Mouse (Mus musculus): ENCODE data around the gene Ampd2. TPM values are rescaled to one million over a fixed set of nuclear protein-coding genes. Genes with fewer than 3 reads are reported as not detected.
A peak's percentile ranks its signal among the peaks of the same experiment; 100 is the strongest.

The Ampd2 gene
- polyA plus RNA-seq, 1 experiment from 2014 or later, result 18.2 TPM

- Histone ChIP-seq H3K27me3 (replicated peaks; ENCODE audit: control insufficient read depth, insufficient read depth, low read length) (no peaks in the 10 kb centered on the region), H3K27ac (ENCODE audit: low read depth, low read length) (peak overlapping the region; percentile 29; the same call in 1 of the 2 replicates), H3K9me3 (ENCODE audit: control insufficient read depth) (no peaks in the 10 kb centered on the region), H3K9ac (ENCODE audit: low read depth, low read length) (no peak overlapping the region), H3K4me2 (replicated peaks; ENCODE audit: low read depth) (no peak overlapping the region), H3K4me3 (ENCODE audit: low read depth, low read length) (no peak overlapping the region), H3K36me3 (ENCODE audit: control insufficient read depth, insufficient read depth) (no peaks in the 10 kb centered on the region), H3K4me1 (replicated peaks; ENCODE audit: control insufficient read depth, insufficient read depth, low read length) (peaks cover 15% of the 10 kb centered on the region)
- TF ChIP-seq CTCF (IDR thresholded peaks at IDR 0.05; ENCODE audit: low read depth), result no peak
- no peak for ATAC-seq
- WGBS, result 73% methylated on average over 4 of the region's 4 CpGs
Measured at GRCm38 (mm10) chr3:108129367-108129766, 42.9 kb upstream of the Ampd2 start.

- no peak overlapping the region for H3K4me3 ChIP-seq (ENCODE audit: low read depth, low read length)
- no peaks in the 10 kb centered on the region for H3K9me3 ChIP-seq (ENCODE audit: control insufficient read depth)
- H3K4me1 ChIP-seq (replicated peaks; ENCODE audit: control insufficient read depth, insufficient read depth, low read length), result peaks cover 15% of the 10 kb centered on the region
- ATAC-seq, result no peak
- H3K27ac ChIP-seq (ENCODE audit: low read depth, low read length), result no peak overlapping the region
- no peak for TF ChIP-seq CTCF (IDR thresholded peaks at IDR 0.05; ENCODE audit: low read depth)
- WGBS, result 56% methylated on average over 5 of the region's 5 CpGs
- H3K9ac ChIP-seq (ENCODE audit: low read depth, low read length), result no peak overlapping the region
- H3K36me3 ChIP-seq (ENCODE audit: control insufficient read depth, insufficient read depth), result no peaks in the 10 kb centered on the region
- H3K27me3 ChIP-seq (replicated peaks; ENCODE audit: control insufficient read depth, insufficient read depth, low read length), result no peaks in the 10 kb centered on the region
- no peak overlapping the region for H3K4me2 ChIP-seq (replicated peaks; ENCODE audit: low read depth)
Measured at GRCm38 (mm10) chr3:108128520-108128919, 42.1 kb upstream of the Ampd2 start.

- Histone ChIP-seq H3K9ac (ENCODE audit: low read depth, low read length) (no peak overlapping the region), H3K4me1 (replicated peaks; ENCODE audit: control insufficient read depth, insufficient read depth, low read length) (peaks cover 11% of the 10 kb centered on the region; the same call in 1 of the 2 replicates), H3K36me3 (ENCODE audit: control insufficient read depth, insufficient read depth) (peaks cover 10% of the 10 kb centered on the region; the same call in 1 of the 2 replicates), H3K27ac (ENCODE audit: low read depth, low read length) (no peak overlapping the region), H3K9me3 (ENCODE audit: control insufficient read depth) (no peaks in the 10 kb centered on the region), H3K4me2 (replicated peaks; ENCODE audit: low read depth) (no peak overlapping the region), H3K27me3 (replicated peaks; ENCODE audit: control insufficient read depth, insufficient read depth, low read length) (no peaks in the 10 kb centered on the region), H3K4me3 (ENCODE audit: low read depth, low read length) (no peak overlapping the region)
- 49% methylated on average over 3 of the region's 3 CpGs for WGBS
- TF ChIP-seq CTCF (IDR thresholded peaks at IDR 0.05; ENCODE audit: low read depth), result no peak
- no peak for ATAC-seq
Measured at GRCm38 (mm10) chr3:108126327-108126726, 39.9 kb upstream of the Ampd2 start.

GRCm38 (mm10) chr3:108124131-108124530 is 37.7 kb upstream of the Ampd2 start:
- Histone ChIP-seq H3K36me3 (ENCODE audit: control insufficient read depth, insufficient read depth) (peaks cover 22% of the 10 kb centered on the region; the same call in 1 of the 2 replicates), H3K9ac (ENCODE audit: low read depth, low read length) (no peak overlapping the region), H3K9me3 (ENCODE audit: control insufficient read depth) (no peaks in the 10 kb centered on the region), H3K4me2 (replicated peaks; ENCODE audit: low read depth) (no peak overlapping the region), H3K27ac (ENCODE audit: low read depth, low read length) (no peak overlapping the region; the same call in 1 of the 2 replicates), H3K27me3 (replicated peaks; ENCODE audit: control insufficient read depth, insufficient read depth, low read length) (no peaks in the 10 kb centered on the region), H3K4me3 (ENCODE audit: low read depth, low read length) (no peak overlapping the region), H3K4me1 (replicated peaks; ENCODE audit: control insufficient read depth, insufficient read depth, low read length) (peaks cover 2% of the 10 kb centered on the region; the same call in 1 of the 2 replicates)
- 21% methylated on average over 1 of the region's 1 CpGs for WGBS
- TF ChIP-seq CTCF (IDR thresholded peaks at IDR 0.05; ENCODE audit: low read depth), result no peak
- ATAC-seq, result peak; percentile 76

GRCm38 (mm10) chr3:108123242-108123641 is 36.8 kb upstream of the Ampd2 start:
- no peak overlapping the region for H3K27ac ChIP-seq (ENCODE audit: low read depth, low read length)
- H3K9ac ChIP-seq (ENCODE audit: low read depth, low read length), result no peak overlapping the region
- H3K4me2 ChIP-seq (replicated peaks; ENCODE audit: low read depth), result no peak overlapping the region
- no peaks in the 10 kb centered on the region; the same call in 1 of the 2 replicates for H3K4me1 ChIP-seq (replicated peaks; ENCODE audit: control insufficient read depth, insufficient read depth, low read length)
- WGBS, result 78% methylated on average over 5 of the region's 5 CpGs
- no peak for TF ChIP-seq CTCF (IDR thresholded peaks at IDR 0.05; ENCODE audit: low read depth)
- no peaks in the 10 kb centered on the region for H3K27me3 ChIP-seq (replicated peaks; ENCODE audit: control insufficient read depth, insufficient read depth, low read length)
- peaks cover 23% of the 10 kb centered on the region for H3K36me3 ChIP-seq (ENCODE audit: control insufficient read depth, insufficient read depth)
- no peak for ATAC-seq
- H3K4me3 ChIP-seq (ENCODE audit: low read depth, low read length), result no peak overlapping the region
- H3K9me3 ChIP-seq (ENCODE audit: control insufficient read depth), result no peaks in the 10 kb centered on the region

- H3K9ac ChIP-seq (ENCODE audit: low read depth, low read length), result no peak overlapping the region
- no peaks in the 10 kb centered on the region; the same call in 1 of the 2 replicates for H3K4me1 ChIP-seq (replicated peaks; ENCODE audit: control insufficient read depth, insufficient read depth, low read length)
- ATAC-seq, result no peak
- H3K27ac ChIP-seq (ENCODE audit: low read depth, low read length), result no peak overlapping the region
- no peaks in the 10 kb centered on the region for H3K9me3 ChIP-seq (ENCODE audit: control insufficient read depth)
- 78% methylated on average over 3 of the region's 3 CpGs for WGBS
- H3K4me2 ChIP-seq (replicated peaks; ENCODE audit: low read depth), result no peak overlapping the region
- H3K27me3 ChIP-seq (replicated peaks; ENCODE audit: control insufficient read depth, insufficient read depth, low read length), result no peaks in the 10 kb centered on the region
- TF ChIP-seq CTCF (IDR thresholded peaks at IDR 0.05; ENCODE audit: low read depth), result no peak
- H3K36me3 ChIP-seq (ENCODE audit: control insufficient read depth, insufficient read depth), result peaks cover 35% of the 10 kb centered on the region
- no peak overlapping the region for H3K4me3 ChIP-seq (ENCODE audit: low read depth, low read length)
Measured at GRCm38 (mm10) chr3:108121101-108121500, 34.6 kb upstream of the Ampd2 start.

GRCm38 (mm10) chr3:108117465-108117864 is 31.0 kb upstream of the Ampd2 start:
- Histone ChIP-seq H3K4me1 (replicated peaks; ENCODE audit: control insufficient read depth, insufficient read depth, low read length) (no peaks in the 10 kb centered on the region; the same call in 1 of the 2 replicates), H3K4me2 (replicated peaks; ENCODE audit: low read depth) (no peak overlapping the region), H3K27ac (ENCODE audit: low read depth, low read length) (no peak overlapping the region), H3K9ac (ENCODE audit: low read depth, low read length) (no peak overlapping the region), H3K36me3 (ENCODE audit: control insufficient read depth, insufficient read depth) (peaks cover 43% of the 10 kb centered on the region), H3K9me3 (ENCODE audit: control insufficient read depth) (no peaks in the 10 kb centered on the region), H3K27me3 (replicated peaks; ENCODE audit: control insufficient read depth, insufficient read depth, low read length) (no peaks in the 10 kb centered on the region), H3K4me3 (ENCODE audit: low read depth, low read length) (no peak overlapping the region)
- TF ChIP-seq CTCF (IDR thresholded peaks at IDR 0.05; ENCODE audit: low read depth), result no peak
- 91% methylated on average over 6 of the region's 6 CpGs for WGBS
- ATAC-seq, result no peak

All from intestine, postnatal 0 days (tissue).